ENCODE assay signal across 24 mouse cellular contexts in the genomic region with DNA sequence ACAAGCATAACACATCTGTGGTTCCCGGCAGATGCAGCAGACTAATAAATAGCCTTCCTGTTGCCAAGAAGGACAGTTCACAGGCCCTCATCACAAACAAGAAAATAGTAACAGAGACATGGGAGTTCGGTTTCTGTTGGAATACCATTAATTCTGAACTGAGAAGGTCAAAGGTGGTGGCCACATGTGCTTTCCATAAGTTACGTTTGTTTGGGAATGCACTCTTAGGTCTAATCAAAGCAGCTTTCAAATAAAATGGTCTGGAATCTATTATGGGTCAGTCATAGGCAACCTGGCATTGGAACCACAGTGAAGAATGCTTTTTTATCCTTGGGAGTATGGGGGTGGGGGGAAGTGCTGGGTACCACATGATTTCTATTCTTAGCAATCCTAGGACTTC. TPM values are rescaled to one million over a fixed set of nuclear protein-coding genes. Genes with fewer than 3 reads are reported as not detected.
DNase-seq lines count a peak whose midpoint lies in the region; ATAC-seq and TF ChIP-seq lines count a peak whose summit lies in the region.
"Had no signal": no experiment of that assay in that cellular context is flagged by ENCODE, and none has a peak within 500 bp of the region (broad histone marks: within the 10 kb centered on the region; RNA-seq: fewer than 3 reads in every experiment).

No protein-coding gene starts in this region.

- 80% methylated on average over 3 of the region's 3 CpGs for WGBS in midbrain, embryonic 11.5 days
- 87% methylated on average over 3 of the region's 3 CpGs for whole genome bisulfite sequencing in midbrain, postnatal 0 days
- WGBS in stomach, postnatal 0 days, result 66% methylated on average over 3 of the region's 3 CpGs

- DNase-seq in midbrain, embryonic 11.5 days (ENCODE audit: low spot score, missing footprints), result peak; percentile 10
- no peak for DNase-seq in midbrain, postnatal 0 days (ENCODE audit: low spot score)
- peak; percentile 22 for DNase-seq in embryo, embryonic 11.5 days (ENCODE audit: low read depth, low spot score)
- peak; percentile 59 for DNase-seq in forelimb bud, embryonic 11.5 days (ENCODE audit: low read depth, low spot score)
- peak; percentile 69 for DNase-seq in mesoderm, embryonic 11.5 days (ENCODE audit: low read depth, low spot score)
- DNase-seq in stomach, postnatal 0 days (ENCODE audit: low spot score), result no peak
- DNase-seq in kidney, adult 11 months, result no peak
- DNase-seq in frontal cortex, postnatal 25 days (ENCODE audit: low spot score in 2 of 2), result no peak
- DNase-seq: adrenal gland, postnatal 10 days; cerebellum, adult 18-20 months; cerebellum, adult 9-11 months; cerebellum, postnatal 36 days; gastrocnemius, postnatal 25 days; heart, adult 11 months; heart, postnatal 36 days had no signal

- no peak for ATAC-seq in midbrain, embryonic 11.5 days (ENCODE audit: low FRiP score)
- ATAC-seq in midbrain, postnatal 0 days (ENCODE audit: low FRiP score), result no peak
- ATAC-seq in stomach, postnatal 0 days (ENCODE audit: low FRiP score, low TSS enrichment), result no peak
- ATAC-seq: forebrain, embryonic 15.5 days; hindbrain, embryonic 16.5 days; intestine, embryonic 15.5 days had no signal

- H3K27ac ChIP-seq in midbrain, embryonic 11.5 days (ENCODE audit: low read depth, low read length), result no peak overlapping the region
- no peak overlapping the region for H3K27ac ChIP-seq in midbrain, postnatal 0 days (ENCODE audit: low read depth, low read length)
- H3K27ac ChIP-seq in stomach, postnatal 0 days (replicated peaks), result no peak overlapping the region
- H3K27ac ChIP-seq: embryonic facial prominence, embryonic 12.5 days; forebrain, embryonic 15.5 days; heart, embryonic 13.5 days; hindbrain, embryonic 12.5 days; intestine, embryonic 15.5 days had no signal

- no peak for TF ChIP-seq EP300 in stomach, postnatal 0 days (optimal IDR thresholded peaks at IDR 0.05)

- no peak overlapping the region for H3K4me3 ChIP-seq in midbrain, embryonic 11.5 days (ENCODE audit: low read depth, low read length)
- H3K4me3 ChIP-seq in midbrain, postnatal 0 days (ENCODE audit: low read depth, low read length), result no peak overlapping the region
- H3K4me3 ChIP-seq in stomach, postnatal 0 days (ENCODE audit: low read depth, low read length), result no peak overlapping the region
- H3K4me3 ChIP-seq: embryonic facial prominence, embryonic 12.5 days; forebrain, embryonic 15.5 days; heart, embryonic 13.5 days; hindbrain, embryonic 12.5 days; intestine, embryonic 15.5 days had no signal

- no peaks in the 10 kb centered on the region for H3K36me3 ChIP-seq in midbrain, embryonic 11.5 days (ENCODE audit: control insufficient read depth, insufficient read depth, low read length)
- no peaks in the 10 kb centered on the region for H3K36me3 ChIP-seq in midbrain, postnatal 0 days (ENCODE audit: insufficient read depth, low read length)
- H3K36me3 ChIP-seq in stomach, postnatal 0 days (ENCODE audit: control insufficient read depth, insufficient read depth, low read length), result no peaks in the 10 kb centered on the region
- H3K36me3 ChIP-seq: embryonic facial prominence, embryonic 12.5 days; forebrain, embryonic 15.5 days; heart, embryonic 13.5 days; hindbrain, embryonic 12.5 days; intestine, embryonic 15.5 days had no signal

- no peaks in the 10 kb centered on the region for H3K9me3 ChIP-seq in midbrain, embryonic 11.5 days (ENCODE audit: control insufficient read depth, low read length)
- H3K9me3 ChIP-seq in midbrain, postnatal 0 days (ENCODE audit: low read length), result no peaks in the 10 kb centered on the region
- no peaks in the 10 kb centered on the region for H3K9me3 ChIP-seq in stomach, postnatal 0 days (ENCODE audit: control insufficient read depth, low read length)
- H3K9me3 ChIP-seq: embryonic facial prominence, embryonic 12.5 days; forebrain, embryonic 15.5 days; heart, embryonic 13.5 days; hindbrain, embryonic 12.5 days; intestine, embryonic 15.5 days had no signal

- no peak for TF ChIP-seq CTCF in midbrain, postnatal 0 days (IDR thresholded peaks at IDR 0.05)
- no peak for TF ChIP-seq CTCF in stomach, postnatal 0 days (IDR thresholded peaks at IDR 0.05; ENCODE audit: low read depth)

- H3K9ac ChIP-seq in midbrain, embryonic 11.5 days (ENCODE audit: low read length), result no peak overlapping the region
- H3K9ac ChIP-seq in midbrain, postnatal 0 days (replicated peaks; ENCODE audit: low read length, poor library complexity, severe bottlenecking), result no peak overlapping the region
- H3K9ac ChIP-seq in stomach, postnatal 0 days (ENCODE audit: low read length), result no peak overlapping the region
- H3K9ac ChIP-seq: embryonic facial prominence, embryonic 12.5 days; forebrain, embryonic 15.5 days; heart, embryonic 13.5 days; hindbrain, embryonic 12.5 days; intestine, embryonic 15.5 days had no signal

- H3K4me1 ChIP-seq in midbrain, embryonic 11.5 days (ENCODE audit: control insufficient read depth, insufficient read depth, low read length), result no peaks in the 10 kb centered on the region
- H3K4me1 ChIP-seq in midbrain, postnatal 0 days (ENCODE audit: insufficient read depth, low read length), result no peaks in the 10 kb centered on the region
- H3K4me1 ChIP-seq in stomach, postnatal 0 days (replicated peaks; ENCODE audit: control insufficient read depth, insufficient read depth), result no peaks in the 10 kb centered on the region
- H3K4me1 ChIP-seq: embryonic facial prominence, embryonic 12.5 days; forebrain, embryonic 15.5 days; hindbrain, embryonic 12.5 days; intestine, embryonic 15.5 days had no signal

- no peak overlapping the region for H3K4me2 ChIP-seq in midbrain, embryonic 11.5 days
- H3K4me2 ChIP-seq in midbrain, postnatal 0 days (ENCODE audit: low read depth, low read length, poor library complexity, severe bottlenecking), result no peak overlapping the region
- no peak overlapping the region for H3K4me2 ChIP-seq in stomach, postnatal 0 days (replicated peaks; ENCODE audit: low read depth)
- H3K4me2 ChIP-seq: embryonic facial prominence, embryonic 12.5 days; forebrain, embryonic 15.5 days; heart, embryonic 13.5 days; hindbrain, embryonic 12.5 days; intestine, embryonic 15.5 days had no signal

- no peaks in the 10 kb centered on the region for H3K27me3 ChIP-seq in midbrain, embryonic 11.5 days (ENCODE audit: control insufficient read depth, insufficient read depth, low read length)
- no peaks in the 10 kb centered on the region for H3K27me3 ChIP-seq in midbrain, postnatal 0 days (ENCODE audit: insufficient read depth, low read length)
- H3K27me3 ChIP-seq in stomach, postnatal 0 days (ENCODE audit: control insufficient read depth, insufficient read depth, low read length), result no peaks in the 10 kb centered on the region
- H3K27me3 ChIP-seq: embryonic facial prominence, embryonic 12.5 days; forebrain, embryonic 15.5 days; heart, embryonic 13.5 days; hindbrain, embryonic 12.5 days; intestine, embryonic 15.5 days had no signal

RNA-seq across cellular contexts. Expression of gene Kcnj16, which starts 41.6 kb away (rescaled TPM):
- 0.04 TPM in 1 of 2 replicates, not detected in the other for polyA plus RNA-seq in midbrain, embryonic 11.5 days (2014; fragmentation: Nextera tagmentation; extraction: Ambion mirVana)
- 3.6 and 5.0 TPM in 2 replicates for total RNA-seq in midbrain, postnatal 0 days (2014; rRNA removed)
- polyA plus RNA-seq in midbrain, postnatal 0 days (2015; fragmentation: Nextera tagmentation; extraction: Ambion mirVana), result 1.9 and 2.1 TPM in 2 replicates
- 2.7 TPM in 2 replicates for polyA plus RNA-seq in stomach, postnatal 0 days (2015; fragmentation: Nextera tagmentation; extraction: Ambion mirVana)
- total RNA-seq: gastrocnemius, postnatal 25 days; MEL had no signal
- polyA plus RNA-seq: C2C12; heart, embryonic 13.5 days; heart, postnatal 0 days had no signal

RNA-seq across cellular contexts. Expression of gene Kcnj2, which starts 56.5 kb away (rescaled TPM):
- polyA plus RNA-seq in midbrain, embryonic 11.5 days (2014; fragmentation: Nextera tagmentation; extraction: Ambion mirVana), result 0.50 and 0.51 TPM in 2 replicates
- 4.4 and 8.4 TPM in 2 replicates for total RNA-seq in midbrain, postnatal 0 days (2014; rRNA removed)
- 0.33 and 0.63 TPM in 2 replicates for polyA plus RNA-seq in midbrain, postnatal 0 days (2015; fragmentation: Nextera tagmentation; extraction: Ambion mirVana)
- 0.52 and 0.69 TPM in 2 replicates for polyA plus RNA-seq in stomach, postnatal 0 days (2015; fragmentation: Nextera tagmentation; extraction: Ambion mirVana)
- total RNA-seq: MEL had no signal

Comparison
In these comparisons a context has a peak if more than half of its experiments do, and no peak if none do; other contexts are left out.
1. DNase-seq: peak in midbrain, embryonic 11.5 days (single experiment), embryo, embryonic 11.5 days (single experiment), forelimb bud, embryonic 11.5 days (single experiment) and mesoderm, embryonic 11.5 days (single experiment); none in midbrain, postnatal 0 days (single experiment), stomach, postnatal 0 days (single experiment), kidney, adult 11 months (single experiment) and frontal cortex, postnatal 25 days (0 of 2).